Mouse (Mus musculus) midbrain, embryonic 10.5 days (tissue): ENCODE measurements around the gene Fam193b. TPM values are rescaled to one million over a fixed set of nuclear protein-coding genes. Genes with fewer than 3 reads are reported as not detected.

ENCODE experiments used
- DNase-seq: peaks from one replicate; pipeline ENCODE4 v3.0.0-alpha.2; 2017; ENCODE audit warnings: low spot score
- H3K27ac ChIP-seq: fragments of 300-500 bp; sonication (generic); replicated peaks from 2 replicates; pipeline ENCODE4 v1.5.1; 2016; ENCODE audit warnings: mild to moderate bottlenecking
- H3K27me3 ChIP-seq: fragments of 300-500 bp; sonication (generic); 2 replicates; pipeline ENCODE4 v1.6.1; 2016; ENCODE audit warnings: low read depth, mild to moderate bottlenecking; ENCODE audit not compliant: poor library complexity, severe bottlenecking
- H3K36me3 ChIP-seq: fragments of 300-500 bp; sonication (generic); 2 replicates; pipeline ENCODE4 v1.6.1; 2016; ENCODE audit warnings: mild to moderate bottlenecking, moderate library complexity
- H3K4me1 ChIP-seq: fragments of 300-500 bp; sonication (generic); 2 replicates; pipeline ENCODE4 v1.6.1; 2016
- H3K4me3 ChIP-seq: fragments of 300-500 bp; sonication (generic); 2 replicates; pipeline ENCODE4 v1.5.1; 2016; ENCODE audit warnings: mild to moderate bottlenecking, moderate library complexity
- H3K9me3 ChIP-seq: fragments of 300-500 bp; sonication (generic); replicated peaks from 2 replicates; pipeline ENCODE4 v1.6.1; 2016; ENCODE audit warnings: mild to moderate bottlenecking
- WGBS: fragments of 180-500 bp; shearing (Covaris S2); methylation state at CpG from one replicate; pipeline ENCODE4 v1.1.7; 2016; 5-methylcytosine and 5-hydroxymethylcytosine counted together
- polyA plus RNA-seq: library from polyadenylated mRNA; unstranded; fragments of >200 nt; fragmentation: Nextera tagmentation; extraction: Ambion mirVana; gene quantifications from 2 replicates; pipeline ENCODE4 v1.2.1, GENCODE M21; 2016

Fam193b gene
- polyA plus RNA-seq, result 56.7 and 63.1 TPM in 2 replicates

- WGBS, result 3% methylated on average over 39 of the region's 47 CpGs
- H3K4me1 ChIP-seq, result peaks cover 33% of the 10 kb centered on the region
- no peaks in the 10 kb centered on the region for H3K9me3 ChIP-seq
- DNase-seq, result peak; percentile 95
- H3K27me3 ChIP-seq, result no peaks in the 10 kb centered on the region
- peaks cover 34% of the 10 kb centered on the region for H3K36me3 ChIP-seq
- peak within 1 kb of the TSS; percentile 97 for H3K4me3 ChIP-seq
- peak within 1 kb of the TSS; percentile 96 for H3K27ac ChIP-seq
Observed at GRCm38 (mm10) chr13:55571027-55571751, at the start of gene Fam193b. Gene Fam193b, minus strand, starts transcription at chr13:55571120.

GRCm38 (mm10) chr13:55620275-55620674, 49.4 kb upstream of the Fam193b start:
- Histone ChIP-seq H3K4me3 (no peak overlapping the region), H3K27me3 (no peaks in the 10 kb centered on the region), H3K4me1 (peaks cover 22% of the 10 kb centered on the region), H3K9me3 (no peaks in the 10 kb centered on the region), H3K36me3 (peaks cover 7% of the 10 kb centered on the region), H3K27ac (no peak overlapping the region)
- WGBS, result 81% methylated on average over 2 of the region's 2 CpGs
- DNase-seq, result no peak

- WGBS, result 92% methylated on average over 4 of the region's 4 CpGs
- Histone ChIP-seq H3K36me3 (peaks cover 4% of the 10 kb centered on the region; the same call in 1 of the 2 replicates), H3K4me1 (peaks cover 16% of the 10 kb centered on the region), H3K9me3 (no peaks in the 10 kb centered on the region), H3K27me3 (no peaks in the 10 kb centered on the region), H3K27ac (no peak overlapping the region), H3K4me3 (no peak overlapping the region)
- DNase-seq, result no peak
Observed at GRCm38 (mm10) chr13:55619328-55619727, 48.4 kb upstream of the Fam193b start.

GRCm38 (mm10) chr13:55613471-55613870, 42.6 kb upstream of the Fam193b start:
- Histone ChIP-seq H3K4me1 (no peaks in the 10 kb centered on the region), H3K27me3 (no peaks in the 10 kb centered on the region), H3K4me3 (no peak overlapping the region), H3K9me3 (no peaks in the 10 kb centered on the region), H3K27ac (no peak overlapping the region), H3K36me3 (peaks cover 38% of the 10 kb centered on the region)
- 53% methylated on average over 5 of the region's 5 CpGs for WGBS
- DNase-seq, result no peak

- Histone ChIP-seq H3K4me3 (no peak overlapping the region), H3K9me3 (no peaks in the 10 kb centered on the region), H3K4me1 (no peaks in the 10 kb centered on the region), H3K27ac (no peak overlapping the region), H3K27me3 (no peaks in the 10 kb centered on the region), H3K36me3 (peaks cover 52% of the 10 kb centered on the region)
- 88% methylated on average over 7 of the region's 7 CpGs for WGBS
- no peak for DNase-seq
Observed at GRCm38 (mm10) chr13:55611996-55612395, 41.1 kb upstream of the Fam193b start.

GRCm38 (mm10) chr13:55607624-55608006, 36.7 kb upstream of the Fam193b start:
- Histone ChIP-seq H3K27me3 (no peaks in the 10 kb centered on the region), H3K4me3 (no peak overlapping the region), H3K36me3 (peaks cover 76% of the 10 kb centered on the region), H3K27ac (no peak overlapping the region), H3K9me3 (no peaks in the 10 kb centered on the region), H3K4me1 (no peaks in the 10 kb centered on the region)
- 96% methylated on average over 2 of the region's 2 CpGs for WGBS
- DNase-seq, result no peak

- Histone ChIP-seq H3K4me3 (no peak overlapping the region), H3K36me3 (peaks cover 76% of the 10 kb centered on the region), H3K4me1 (no peaks in the 10 kb centered on the region), H3K9me3 (no peaks in the 10 kb centered on the region), H3K27ac (no peak overlapping the region), H3K27me3 (no peaks in the 10 kb centered on the region)
- DNase-seq, result no peak
- 80% methylated on average over 10 of the region's 10 CpGs for WGBS
Observed at GRCm38 (mm10) chr13:55606899-55607623, 36.1 kb upstream of the Fam193b start.

- Histone ChIP-seq H3K36me3 (peaks cover 57% of the 10 kb centered on the region), H3K27me3 (no peaks in the 10 kb centered on the region), H3K9me3 (no peaks in the 10 kb centered on the region), H3K27ac (no peak overlapping the region), H3K4me1 (peaks cover 16% of the 10 kb centered on the region), H3K4me3 (no peak overlapping the region)
- DNase-seq, result no peak
- WGBS, result 82% methylated on average over 3 of the region's 3 CpGs
Observed at GRCm38 (mm10) chr13:55604606-55605005, 33.7 kb upstream of the Fam193b start.

- Histone ChIP-seq H3K4me3 (no peak overlapping the region), H3K4me1 (peaks cover 21% of the 10 kb centered on the region), H3K27ac (no peak overlapping the region), H3K36me3 (peaks cover 48% of the 10 kb centered on the region), H3K9me3 (no peaks in the 10 kb centered on the region), H3K27me3 (no peaks in the 10 kb centered on the region)
- peak; percentile 83 for DNase-seq
- 23% methylated on average over 3 of the region's 3 CpGs for WGBS
Observed at GRCm38 (mm10) chr13:55601611-55602010, 30.7 kb upstream of the Fam193b start.

- Histone ChIP-seq H3K27ac (peak overlapping the region; percentile 86), H3K4me1 (peaks cover 21% of the 10 kb centered on the region), H3K27me3 (no peaks in the 10 kb centered on the region), H3K4me3 (peak overlapping the region; percentile 91), H3K36me3 (peaks cover 49% of the 10 kb centered on the region), H3K9me3 (no peaks in the 10 kb centered on the region)
- 36% methylated on average over 9 of the region's 9 CpGs for WGBS
- no peak for DNase-seq
Observed at GRCm38 (mm10) chr13:55600657-55601056, 29.7 kb upstream of the Fam193b start.

GRCm38 (mm10) chr13:55599566-55600540, 28.9 kb upstream of the Fam193b start, which contains the start of gene B4galt7:
Gene B4galt7, plus strand, starts transcription at chr13:55599896.
- peak within 1 kb of the TSS; percentile 91 for H3K4me3 ChIP-seq
- DNase-seq, result peak; percentile 81
- H3K27ac ChIP-seq, result peak within 1 kb of the TSS; percentile 86
- no peaks in the 10 kb centered on the region for H3K27me3 ChIP-seq
- H3K36me3 ChIP-seq, result peaks cover 51% of the 10 kb centered on the region
- peaks cover 21% of the 10 kb centered on the region for H3K4me1 ChIP-seq
- WGBS, result 11% methylated on average over 51 of the region's 51 CpGs
- no peaks in the 10 kb centered on the region for H3K9me3 ChIP-seq

- 97% methylated on average over 12 of the region's 12 CpGs for WGBS
Observed at GRCm38 (mm10) chr13:55596802-55597201, 25.9 kb upstream of the Fam193b start.

More at GRCm38 (mm10) chr13:55596802-55597201, 25.9 kb upstream of the Fam193b start:
- no peak for DNase-seq
- peaks cover 2% of the 10 kb centered on the region; the same call in 1 of the 2 replicates for H3K27me3 ChIP-seq
- H3K4me1 ChIP-seq, result peaks cover 38% of the 10 kb centered on the region
- H3K9me3 ChIP-seq, result no peaks in the 10 kb centered on the region
- no peak overlapping the region for H3K4me3 ChIP-seq
- H3K27ac ChIP-seq, result no peak overlapping the region
- H3K36me3 ChIP-seq, result peaks cover 46% of the 10 kb centered on the region
